Mouse (Mus musculus): ENCODE data around the gene Ptpn9. TPM values are rescaled to one million over a fixed set of nuclear protein-coding genes. Genes with fewer than 3 reads are reported as not detected.
A peak's percentile ranks its signal among the peaks of the same experiment; 100 is the strongest.

The Ptpn9 gene
- polyA plus RNA-seq, 1 experiment from 2014 or later = 20.7 TPM

DNA sequence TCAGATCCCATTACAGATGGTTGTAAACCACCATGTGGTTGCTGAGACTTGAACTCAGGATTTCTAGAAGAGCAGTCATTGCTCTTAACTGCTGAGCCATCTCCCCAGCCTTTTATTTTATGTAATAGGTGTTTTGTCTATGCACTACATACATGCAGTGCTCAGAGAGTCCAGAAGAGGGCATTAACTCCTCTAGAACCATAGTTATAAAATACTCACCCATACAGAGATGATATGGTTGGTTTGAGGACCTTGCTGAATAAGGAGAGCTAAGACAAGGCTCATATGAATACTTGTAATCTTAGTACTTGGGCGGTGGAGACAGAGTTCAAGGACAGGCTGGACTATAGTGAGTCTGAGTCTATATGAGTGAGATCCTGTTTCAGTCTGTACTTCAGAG, 61.5 kb downstream of the Ptpn9 start:
- H3K4me2 ChIP-seq = no peak overlapping the region
- WGBS = 87% methylated on average over 1 of the region's 1 CpGs
- no peak overlapping the region for H3K4me3 ChIP-seq
- H3K36me3 ChIP-seq (ENCODE audit: poor library complexity, severe bottlenecking) = peaks cover 47% of the 10 kb centered on the region
- H3K27ac ChIP-seq = no peak overlapping the region
- H3K9me3 ChIP-seq (replicated peaks) = no peaks in the 10 kb centered on the region
- no peak overlapping the region for H3K9ac ChIP-seq
- H3K4me1 ChIP-seq = no peaks in the 10 kb centered on the region
- no peaks in the 10 kb centered on the region for H3K27me3 ChIP-seq
- no peak for ATAC-seq

DNA sequence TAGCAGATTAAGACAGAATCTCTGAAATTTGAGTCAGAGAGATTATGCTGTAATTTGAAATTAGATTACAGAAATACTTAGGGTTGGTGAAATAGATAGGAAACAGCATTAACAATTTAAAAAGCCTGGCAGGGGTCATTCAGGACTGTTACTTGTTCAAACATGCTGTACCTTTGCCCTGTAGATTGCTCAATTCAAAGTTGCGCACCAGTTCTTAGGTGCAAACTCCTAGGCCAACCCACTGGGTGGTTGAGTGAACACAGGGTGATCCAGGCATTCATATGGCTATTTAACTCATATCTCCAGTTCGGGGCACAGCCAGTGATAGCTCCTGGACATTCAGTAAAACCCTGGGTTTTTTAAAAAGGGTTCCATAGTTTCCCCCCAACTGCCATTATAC, 69.4 kb downstream of the Ptpn9 start:
- Histone ChIP-seq H3K36me3 (ENCODE audit: poor library complexity, severe bottlenecking) (peaks cover 22% of the 10 kb centered on the region), H3K27ac (no peak overlapping the region), H3K4me2 (no peak overlapping the region), H3K9me3 (replicated peaks) (no peaks in the 10 kb centered on the region), H3K4me3 (no peak overlapping the region), H3K4me1 (no peaks in the 10 kb centered on the region), H3K27me3 (no peaks in the 10 kb centered on the region), H3K9ac (no peak overlapping the region)
- WGBS = 97% methylated on average over 2 of the region's 2 CpGs
- no peak for ATAC-seq

- no peak overlapping the region for H3K4me2 ChIP-seq
- no peaks in the 10 kb centered on the region for H3K36me3 ChIP-seq (ENCODE audit: poor library complexity, severe bottlenecking)
- H3K27ac ChIP-seq = no peak overlapping the region
- no peak for ATAC-seq
- WGBS = 81% methylated on average over 3 of the region's 3 CpGs
- peaks cover 7% of the 10 kb centered on the region for H3K4me1 ChIP-seq
- H3K27me3 ChIP-seq = no peaks in the 10 kb centered on the region
- no peak overlapping the region for H3K9ac ChIP-seq
- H3K9me3 ChIP-seq (replicated peaks) = no peaks in the 10 kb centered on the region
- H3K4me3 ChIP-seq = no peak overlapping the region
Measured at GRCm38 (mm10) chr9:57068266-57068665, 73.5 kb downstream of the Ptpn9 start.

DNA sequence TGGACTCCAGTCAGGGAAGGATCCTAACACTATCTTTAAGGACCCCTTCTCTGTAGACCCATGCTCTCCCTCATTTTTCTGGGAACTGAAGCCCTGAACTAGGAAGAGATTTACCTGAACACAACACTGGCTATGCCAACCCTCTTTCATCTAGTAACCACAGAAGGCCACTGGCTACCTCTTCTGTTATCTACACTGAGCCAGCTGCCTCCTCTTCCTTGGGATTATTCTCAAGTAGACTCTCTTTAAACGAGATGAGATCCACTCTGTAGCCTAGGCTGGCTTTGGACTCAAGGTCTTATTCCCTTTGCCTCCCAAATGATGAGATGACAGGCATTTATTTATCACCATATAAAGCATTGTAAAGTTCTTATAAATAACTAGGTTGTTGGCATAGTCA, 75.5 kb downstream of the Ptpn9 start:
- H3K4me1 ChIP-seq = peaks cover 21% of the 10 kb centered on the region
- no peak overlapping the region for H3K4me2 ChIP-seq
- no peak overlapping the region for H3K9ac ChIP-seq
- no peaks in the 10 kb centered on the region for H3K9me3 ChIP-seq (replicated peaks)
- no peak overlapping the region for H3K27ac ChIP-seq
- no peaks in the 10 kb centered on the region for H3K27me3 ChIP-seq
- no peaks in the 10 kb centered on the region for H3K36me3 ChIP-seq (ENCODE audit: poor library complexity, severe bottlenecking)
- ATAC-seq = no peak
- WGBS = 56% methylated on average over 1 of the region's 1 CpGs
- H3K4me3 ChIP-seq = no peak overlapping the region

DNA sequence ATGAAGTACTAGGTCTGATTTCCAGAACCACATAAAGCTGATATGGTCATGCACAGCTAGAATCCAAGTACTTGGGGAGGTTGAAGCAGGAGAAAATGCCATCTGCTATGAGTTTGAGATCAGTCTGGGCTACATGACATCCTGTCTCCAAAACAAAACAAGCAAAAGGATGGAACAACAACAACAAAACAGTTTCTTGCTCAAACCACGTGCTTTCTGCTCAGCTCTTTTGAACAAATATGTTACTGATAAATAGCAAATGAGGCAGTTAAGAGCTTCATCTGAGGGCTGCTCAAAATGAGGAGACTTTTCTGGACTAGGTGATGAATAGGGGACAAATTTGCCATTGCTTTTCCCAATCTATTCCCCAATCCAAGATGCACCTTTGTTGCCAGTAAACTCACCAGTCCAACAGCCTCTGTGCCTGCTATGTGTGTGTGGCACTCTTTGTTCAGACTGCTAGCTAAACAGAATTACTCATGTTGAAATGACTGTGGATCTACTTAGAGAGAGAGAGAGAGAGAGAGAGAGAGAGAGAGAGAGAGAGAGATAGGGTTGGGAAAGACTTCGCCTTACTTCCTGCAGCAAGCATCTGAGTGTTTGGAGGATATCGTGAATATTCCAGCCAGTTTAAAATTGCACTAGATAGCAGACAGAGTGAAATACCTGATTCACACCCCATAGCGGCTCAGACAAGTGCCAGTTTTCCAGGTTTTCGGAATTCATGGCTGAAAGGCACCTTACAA, 76.2 kb downstream of the Ptpn9 start:
- no peaks in the 10 kb centered on the region for H3K27me3 ChIP-seq
- peaks cover 22% of the 10 kb centered on the region for H3K4me1 ChIP-seq
- peak overlapping the region; percentile 92 for H3K4me2 ChIP-seq
- 30% methylated on average over 5 of the region's 5 CpGs for WGBS
- H3K36me3 ChIP-seq (ENCODE audit: poor library complexity, severe bottlenecking) = no peaks in the 10 kb centered on the region
- H3K9me3 ChIP-seq (replicated peaks) = no peaks in the 10 kb centered on the region
- peak overlapping the region; percentile 78 for H3K9ac ChIP-seq
- H3K27ac ChIP-seq = no peak overlapping the region
- peak overlapping the region; percentile 89 for H3K4me3 ChIP-seq
- ATAC-seq = no peak

GRCm38 (mm10) chr9:57071801-57072351, 77.2 kb downstream of the Ptpn9 start, which contains the start of gene Sin3a:
Gene Sin3a, plus strand, starts transcription at chr9:57072040.
- under 1% methylated on average over 34 of the region's 34 CpGs for WGBS
- Histone ChIP-seq H3K4me1 (peaks cover 22% of the 10 kb centered on the region), H3K4me2 (peak within 1 kb of the TSS; percentile 92), H3K9ac (peak within 1 kb of the TSS; percentile 78), H3K27ac (peak within 1 kb of the TSS; percentile 98), H3K4me3 (peak within 1 kb of the TSS; percentile 89), H3K9me3 (replicated peaks) (no peaks in the 10 kb centered on the region), H3K36me3 (ENCODE audit: poor library complexity, severe bottlenecking) (no peaks in the 10 kb centered on the region), H3K27me3 (no peaks in the 10 kb centered on the region)
- ATAC-seq = no peak

- H3K27ac ChIP-seq = peak overlapping the region; percentile 98
- H3K36me3 ChIP-seq (ENCODE audit: poor library complexity, severe bottlenecking) = no peaks in the 10 kb centered on the region
- WGBS = 1% methylated on average over 40 of the region's 40 CpGs
- no peaks in the 10 kb centered on the region for H3K27me3 ChIP-seq
- no peaks in the 10 kb centered on the region for H3K9me3 ChIP-seq (replicated peaks)
- H3K4me1 ChIP-seq = peaks cover 27% of the 10 kb centered on the region
- peak overlapping the region; percentile 89 for H3K4me3 ChIP-seq
- ATAC-seq = no peak
- H3K9ac ChIP-seq = peak overlapping the region; percentile 78
- peak overlapping the region; percentile 92 for H3K4me2 ChIP-seq
Measured at GRCm38 (mm10) chr9:57072526-57072988, 77.8 kb downstream of the Ptpn9 start.

- Histone ChIP-seq H3K4me3 (peak overlapping the region; percentile 89), H3K9ac (peak overlapping the region; percentile 78), H3K27ac (peak overlapping the region; percentile 99), H3K4me2 (peak overlapping the region; percentile 92), H3K36me3 (ENCODE audit: poor library complexity, severe bottlenecking) (no peaks in the 10 kb centered on the region), H3K4me1 (peaks cover 34% of the 10 kb centered on the region), H3K9me3 (replicated peaks) (no peaks in the 10 kb centered on the region), H3K27me3 (no peaks in the 10 kb centered on the region)
- ATAC-seq = peak; percentile 73
- 0% methylated on average over 52 of the region's 54 CpGs for WGBS
Measured at GRCm38 (mm10) chr9:57072989-57073789, 78.5 kb downstream of the Ptpn9 start.

DNA sequence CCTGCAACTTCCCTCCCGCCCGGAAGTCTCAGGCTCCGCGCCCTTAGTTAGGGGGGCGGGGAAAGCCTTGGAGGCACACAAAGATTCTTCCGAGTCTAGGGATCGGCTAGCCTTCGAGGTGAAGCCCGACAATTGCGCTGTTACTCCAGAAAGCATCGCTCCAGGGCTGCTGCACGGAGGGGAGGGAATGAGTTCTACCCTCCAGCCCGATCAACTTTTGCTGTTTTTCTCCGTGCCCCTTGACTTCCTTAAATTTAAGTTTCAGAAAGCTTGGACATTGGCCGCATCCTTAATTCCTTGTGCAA, 79.0 kb downstream of the Ptpn9 start:
- Histone ChIP-seq H3K4me3 (peak overlapping the region; percentile 89), H3K4me2 (peak overlapping the region; percentile 92), H3K9ac (peak overlapping the region; percentile 68), H3K27ac (peak overlapping the region; percentile 99), H3K36me3 (ENCODE audit: poor library complexity, severe bottlenecking) (no peaks in the 10 kb centered on the region), H3K9me3 (replicated peaks) (no peaks in the 10 kb centered on the region), H3K27me3 (no peaks in the 10 kb centered on the region), H3K4me1 (peaks cover 34% of the 10 kb centered on the region)
- no peak for ATAC-seq
- 1% methylated on average over 15 of the region's 15 CpGs for WGBS

GRCm38 (mm10) chr9:57074171-57074821, 79.6 kb downstream of the Ptpn9 start:
- H3K36me3 ChIP-seq (ENCODE audit: poor library complexity, severe bottlenecking) = no peaks in the 10 kb centered on the region
- H3K9ac ChIP-seq = peak overlapping the region; percentile 68
- peaks cover 34% of the 10 kb centered on the region for H3K4me1 ChIP-seq
- WGBS = 4% methylated on average over 21 of the region's 21 CpGs
- H3K4me3 ChIP-seq = peak overlapping the region; percentile 89
- no peaks in the 10 kb centered on the region for H3K27me3 ChIP-seq
- peak overlapping the region; percentile 99 for H3K27ac ChIP-seq
- ATAC-seq = no peak
- no peaks in the 10 kb centered on the region for H3K9me3 ChIP-seq (replicated peaks)
- H3K4me2 ChIP-seq = peak overlapping the region; percentile 92

DNA sequence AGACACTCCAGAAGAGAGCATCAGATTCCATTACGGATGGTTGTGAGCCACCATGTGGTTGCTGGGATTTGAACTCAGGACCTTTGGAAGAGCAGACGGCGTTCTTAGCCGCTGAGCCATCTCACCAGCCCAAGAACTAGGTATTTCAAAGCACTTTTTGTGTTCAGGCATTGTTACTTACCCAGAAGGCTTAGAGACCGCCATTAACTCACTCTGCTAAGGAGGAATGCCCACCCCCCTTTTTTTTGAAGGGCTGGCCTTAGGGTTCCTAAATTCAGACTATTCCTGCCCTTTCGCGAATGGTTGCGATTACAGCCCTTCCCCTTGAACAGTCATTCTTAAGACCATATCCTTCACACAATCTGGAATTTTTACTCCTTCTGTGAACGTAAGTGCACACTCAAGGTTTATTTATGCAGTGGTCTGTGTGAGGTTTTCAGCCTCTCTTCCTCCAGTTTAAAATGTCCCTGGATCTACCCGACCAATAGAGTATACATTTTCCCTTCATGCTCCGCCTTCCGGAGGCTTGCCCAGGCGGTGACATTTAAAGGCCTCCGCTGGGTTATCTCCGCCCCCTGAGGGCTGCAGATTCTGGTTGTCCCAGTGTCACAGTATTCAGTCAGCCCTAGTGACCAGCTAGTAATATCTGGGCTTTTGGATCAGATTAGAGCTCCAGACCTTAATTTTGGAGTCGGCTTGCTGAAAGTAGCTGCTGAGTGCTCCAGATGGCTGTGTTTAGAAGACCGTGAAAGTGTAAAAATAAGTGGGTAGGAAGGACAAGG, 80.3 kb downstream of the Ptpn9 start:
- Histone ChIP-seq H3K4me2 (peak overlapping the region; percentile 92), H3K27me3 (no peaks in the 10 kb centered on the region), H3K4me3 (peak overlapping the region; percentile 89), H3K9ac (peak overlapping the region; percentile 68), H3K27ac (peak overlapping the region; percentile 99), H3K4me1 (peaks cover 34% of the 10 kb centered on the region), H3K36me3 (ENCODE audit: poor library complexity, severe bottlenecking) (no peaks in the 10 kb centered on the region), H3K9me3 (replicated peaks) (no peaks in the 10 kb centered on the region)
- WGBS = 3% methylated on average over 17 of the region's 17 CpGs
- ATAC-seq = no peak
